Mouse (Mus musculus): ENCODE results near the gene Gm49673.
"Not testable (repeated sequence)": the region's sequence is repeated elsewhere in the genome, so short reads cannot be mapped to it uniquely, and the experiment has no call there.

The Gm49673 gene

GRCm38 (mm10) chr17:8138116-8138515 lies 9.5 kb downstream of the Gm49673 start:
- not testable (repeated sequence) for DNase-seq (ENCODE audit: low read depth, low spot score)

DNA sequence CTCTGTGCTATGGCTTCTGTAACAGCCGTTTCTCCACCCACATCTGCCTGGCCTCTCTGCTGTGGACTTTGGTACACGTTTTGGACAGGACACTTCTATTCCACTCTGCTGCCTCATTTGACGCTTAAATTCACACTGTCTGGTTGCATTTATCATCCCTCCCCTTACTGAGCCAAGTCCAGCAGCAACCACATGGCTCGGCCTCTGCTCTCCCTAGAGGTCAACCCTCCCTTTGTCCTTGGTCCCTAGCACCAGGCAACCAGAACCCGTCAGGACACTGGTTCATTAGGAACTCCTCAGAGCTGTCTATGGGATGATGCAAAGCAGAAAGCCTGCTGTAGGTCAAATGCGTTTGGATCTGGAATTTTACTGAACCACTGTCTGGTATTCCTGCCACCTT lies 16.7 kb downstream of the Gm49673 start:
- DNase-seq (ENCODE audit: low read depth, low spot score): not testable (repeated sequence)

DNA sequence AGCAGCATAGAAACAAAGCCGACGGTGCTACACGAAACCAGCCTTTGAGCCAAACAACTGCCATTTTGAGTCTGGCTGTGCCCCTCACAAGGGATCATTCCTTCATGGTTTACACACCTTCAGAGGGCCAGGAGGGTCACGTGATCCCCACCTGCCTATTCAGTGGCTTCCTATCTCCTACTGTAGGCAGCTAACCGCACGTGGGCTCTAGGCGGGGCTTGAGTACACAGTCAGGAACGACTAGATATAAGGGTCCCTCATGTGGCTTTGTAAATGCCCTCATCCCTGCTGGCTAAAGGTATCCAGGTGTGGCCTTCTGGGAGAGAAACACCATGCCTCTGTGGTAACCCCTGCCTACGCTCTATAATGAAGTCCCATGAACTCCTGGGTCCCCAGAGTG lies 18.0 kb downstream of the Gm49673 start:
- DNase-seq (ENCODE audit: low read depth, low spot score): not testable (repeated sequence)

DNA sequence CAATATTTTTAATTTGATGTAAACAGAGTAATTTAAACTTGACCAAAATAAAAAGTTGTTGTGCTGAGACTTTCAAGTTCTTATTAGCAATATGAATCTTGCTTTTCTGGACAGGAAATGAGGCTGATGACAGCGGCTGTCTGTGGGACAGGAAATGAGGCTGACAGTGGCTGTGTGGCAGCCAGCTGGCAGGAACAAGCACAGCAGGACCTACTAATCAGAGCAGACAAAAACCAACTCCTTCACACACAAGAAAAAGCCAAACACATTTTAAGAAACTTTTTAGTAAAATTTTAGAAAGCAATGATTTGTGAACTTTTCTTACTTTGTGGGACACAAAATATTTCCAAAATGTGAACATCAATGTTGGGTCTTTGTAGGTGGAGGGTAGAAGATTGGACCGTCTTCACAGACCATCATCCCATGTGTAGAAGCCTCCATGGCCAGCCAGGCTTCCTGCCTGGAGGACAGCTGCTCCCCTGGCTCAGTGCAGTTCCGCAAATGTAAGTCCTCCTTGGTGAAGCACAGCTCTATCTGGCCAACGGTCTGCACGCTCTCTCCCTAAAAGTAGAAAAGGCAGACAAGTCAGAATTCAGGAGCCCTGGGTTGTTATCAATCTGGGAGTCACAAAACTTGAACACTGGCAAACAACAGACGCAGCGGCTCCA lies 19.1 kb downstream of the Gm49673 start:
- not testable (repeated sequence) for DNase-seq (ENCODE audit: low read depth, low spot score)

DNA sequence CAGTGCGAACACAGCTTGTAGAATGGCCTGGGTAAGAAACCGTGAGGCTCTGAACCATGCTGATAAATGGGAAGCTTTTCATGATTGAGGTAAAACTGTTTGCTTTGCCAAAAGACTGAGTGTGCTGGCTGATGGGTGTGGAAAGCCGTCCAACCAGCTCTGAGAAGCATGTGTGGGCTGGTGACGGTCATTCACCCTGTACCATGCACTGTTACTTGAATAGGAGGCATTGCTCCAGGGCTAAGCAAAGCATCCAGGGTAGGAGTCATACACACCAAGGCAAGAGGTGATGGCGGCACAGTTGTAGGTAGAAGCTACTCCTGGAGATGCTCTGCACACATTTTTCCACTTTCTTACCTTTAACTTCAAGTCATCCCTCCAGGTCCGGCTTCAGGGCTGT lies 23.0 kb downstream of the Gm49673 start:
- DNase-seq (ENCODE audit: low read depth, low spot score): not testable (repeated sequence)

GRCm38 (mm10) chr17:8122974-8123373 lies 24.6 kb downstream of the Gm49673 start:
- DNase-seq (ENCODE audit: low read depth, low spot score): not testable (repeated sequence)

GRCm38 (mm10) chr17:8116928-8117327 lies 30.7 kb downstream of the Gm49673 start:
- not testable (repeated sequence) for DNase-seq (ENCODE audit: low read depth, low spot score)

- not testable (repeated sequence) for DNase-seq (ENCODE audit: low read depth, low spot score)
Observed at GRCm38 (mm10) chr17:8116378-8116777, 31.2 kb downstream of the Gm49673 start.

- DNase-seq (ENCODE audit: low read depth, low spot score): not testable (repeated sequence)
Observed at GRCm38 (mm10) chr17:8112199-8112598, 35.4 kb downstream of the Gm49673 start.

GRCm38 (mm10) chr17:8101297-8101609 lies 46.3 kb downstream of the Gm49673 start:
- DNase-seq (ENCODE audit: low read depth, low spot score): not testable (repeated sequence)

DNA sequence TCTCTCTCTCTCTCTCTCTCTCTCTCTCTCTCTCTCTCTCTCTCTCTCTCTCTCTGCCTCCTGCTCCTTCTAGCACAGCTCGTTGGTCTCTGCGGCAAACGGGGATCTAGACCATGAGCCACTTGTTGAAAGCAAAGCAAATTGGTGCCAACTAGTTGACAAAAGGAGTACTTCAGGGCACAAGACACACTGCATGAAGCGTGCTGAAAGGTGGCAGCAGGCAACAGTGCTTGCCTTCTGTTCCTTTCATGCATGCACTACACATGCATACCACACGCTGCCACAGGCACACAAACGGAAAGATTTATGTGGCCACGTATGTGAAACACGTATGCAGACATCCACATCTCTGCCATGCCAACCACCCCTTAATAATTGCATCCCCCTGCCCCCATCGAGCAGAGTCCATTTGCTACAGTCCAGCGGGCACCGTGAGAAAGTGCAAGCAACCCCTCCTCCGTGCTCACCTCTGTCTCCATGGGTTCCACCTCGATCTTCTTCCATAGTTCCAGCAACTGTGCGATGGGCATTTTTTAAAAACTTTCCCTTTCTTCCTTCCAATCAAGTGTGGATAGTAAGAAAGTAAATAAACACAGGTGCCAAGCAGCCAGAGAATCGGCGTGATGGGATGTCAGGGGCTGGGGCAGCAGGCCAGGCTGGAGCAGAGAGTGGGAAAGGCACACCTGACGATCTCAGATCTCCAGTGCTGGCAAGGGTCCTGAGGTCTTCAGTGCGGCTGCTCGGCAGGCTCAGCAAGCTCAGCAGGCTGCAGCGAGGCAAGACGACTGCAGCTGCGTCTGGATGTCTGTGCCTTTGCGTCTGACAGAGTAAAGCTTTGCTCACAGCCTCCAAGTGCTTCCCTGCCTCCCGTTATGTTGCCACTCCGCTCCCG lies 46.9 kb downstream of the Gm49673 start:
- not testable (repeated sequence) for DNase-seq (ENCODE audit: low read depth, low spot score)

GRCm38 (mm10) chr17:8096199-8096598 lies 51.4 kb downstream of the Gm49673 start:
- not testable (repeated sequence) for DNase-seq (ENCODE audit: low read depth, low spot score)

DNA sequence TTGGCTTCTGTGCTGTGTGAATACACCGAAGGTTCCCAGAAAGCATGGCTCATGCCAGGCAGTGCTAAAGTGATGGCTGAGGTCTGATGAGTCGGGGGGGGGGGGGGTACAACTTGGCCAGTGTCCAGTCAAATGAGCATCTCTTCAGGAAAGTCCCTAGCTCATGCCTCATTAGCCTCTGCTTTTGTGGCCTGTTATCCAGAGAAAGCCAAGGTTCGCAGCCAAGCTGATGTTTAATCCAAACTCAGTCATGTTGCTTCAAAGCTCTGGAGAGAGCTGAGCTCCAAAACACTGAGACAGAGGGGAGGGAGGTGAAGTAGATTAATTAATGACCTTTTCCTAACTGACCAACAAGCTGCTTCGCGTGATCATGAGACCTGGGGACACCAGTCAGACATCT lies 51.9 kb downstream of the Gm49673 start:
- not testable (repeated sequence) for DNase-seq (ENCODE audit: low read depth, low spot score)

- DNase-seq (ENCODE audit: low read depth, low spot score): not testable (repeated sequence)
Observed at GRCm38 (mm10) chr17:8092537-8093526, 54.8 kb downstream of the Gm49673 start.

- DNase-seq (ENCODE audit: low read depth, low spot score): not testable (repeated sequence)
Observed at GRCm38 (mm10) chr17:8091320-8091719, 56.3 kb downstream of the Gm49673 start.

DNA sequence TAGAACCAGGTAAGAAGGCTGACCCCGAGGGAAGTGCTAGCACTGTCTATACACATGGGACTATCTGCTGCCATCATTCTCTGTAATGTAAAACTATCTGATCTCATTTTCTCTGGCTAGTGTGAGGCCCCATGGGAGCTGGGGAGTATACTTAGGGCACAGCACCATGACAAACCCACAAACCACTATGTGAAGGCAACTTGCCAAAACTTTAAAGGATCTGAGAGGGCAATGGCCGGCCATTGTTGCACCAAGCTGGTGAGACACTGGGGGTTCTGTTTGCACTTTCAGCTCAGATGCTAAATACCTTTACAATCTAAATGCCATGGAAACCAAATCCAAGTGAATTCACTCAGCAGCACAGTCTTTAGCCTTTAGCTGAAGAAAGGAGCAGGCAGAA lies 77.7 kb downstream of the Gm49673 start:
- DNase-seq (ENCODE audit: low read depth, low spot score): peak; percentile 6

- DNase-seq (ENCODE audit: low read depth, low spot score): not testable (repeated sequence)
Observed at GRCm38 (mm10) chr17:8056637-8057138, 90.9 kb downstream of the Gm49673 start.

GRCm38 (mm10) chr17:8055919-8056589 lies 91.5 kb downstream of the Gm49673 start:
- not testable (repeated sequence) for DNase-seq (ENCODE audit: low read depth, low spot score)

- peak; percentile 61 for DNase-seq (ENCODE audit: low read depth, low spot score)
Observed at GRCm38 (mm10) chr17:8051247-8051646, 96.3 kb downstream of the Gm49673 start.

DNA sequence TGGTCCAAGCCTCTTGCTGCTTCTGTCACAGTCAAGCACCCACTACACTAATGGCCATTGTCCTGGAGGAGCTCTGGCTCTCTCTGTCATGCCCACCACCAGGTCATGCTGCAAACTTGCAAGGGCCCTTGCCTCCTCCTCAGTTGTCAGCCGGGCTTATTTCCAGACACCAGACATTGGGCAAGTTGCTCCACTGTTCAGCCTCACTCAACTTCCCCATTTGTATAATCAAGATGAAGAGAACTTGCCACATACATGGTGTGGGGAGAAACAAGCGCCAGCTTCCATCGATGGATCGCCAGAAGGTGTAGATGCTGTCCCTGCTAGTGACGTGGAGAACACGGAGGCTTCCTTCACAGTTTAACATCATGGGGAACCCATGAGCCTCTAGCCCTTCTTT lies 97.4 kb downstream of the Gm49673 start:
- not testable (repeated sequence) for DNase-seq (ENCODE audit: low read depth, low spot score)

- not testable (repeated sequence) for DNase-seq (ENCODE audit: low read depth, low spot score)
Observed at GRCm38 (mm10) chr17:8046178-8046577, 101.4 kb downstream of the Gm49673 start.

All from 3T3-L1 (cell line).